Mouse (Mus musculus): ENCODE results near the gene Fibp.

Fibp gene

DNA sequence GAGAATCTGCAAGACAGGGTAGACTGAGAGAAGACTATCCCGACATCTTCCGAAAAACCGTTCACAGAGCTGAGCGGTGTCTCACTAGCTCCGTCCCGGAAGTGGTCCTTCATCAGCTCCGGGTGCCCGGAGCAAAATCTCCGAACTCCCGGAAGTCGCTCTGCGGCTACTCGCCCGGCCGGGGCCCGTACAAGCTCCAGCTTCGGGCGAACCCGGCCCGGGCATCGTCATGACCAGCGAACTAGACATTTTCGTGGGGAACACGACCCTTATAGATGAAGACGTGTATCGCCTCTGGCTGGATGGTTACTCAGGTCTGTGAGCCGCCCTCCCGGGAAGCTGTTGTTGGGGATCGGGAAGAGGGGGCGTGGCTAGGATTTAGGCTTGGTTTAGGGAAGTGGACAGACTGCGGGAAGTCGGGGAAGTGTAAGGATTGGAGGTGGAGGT, at the start of gene Fibp:
Gene Fibp (plus strand): TSS at position 151 of the 447 bp plus-strand sequence.
- peak; percentile 89 for DNase-seq

DNA sequence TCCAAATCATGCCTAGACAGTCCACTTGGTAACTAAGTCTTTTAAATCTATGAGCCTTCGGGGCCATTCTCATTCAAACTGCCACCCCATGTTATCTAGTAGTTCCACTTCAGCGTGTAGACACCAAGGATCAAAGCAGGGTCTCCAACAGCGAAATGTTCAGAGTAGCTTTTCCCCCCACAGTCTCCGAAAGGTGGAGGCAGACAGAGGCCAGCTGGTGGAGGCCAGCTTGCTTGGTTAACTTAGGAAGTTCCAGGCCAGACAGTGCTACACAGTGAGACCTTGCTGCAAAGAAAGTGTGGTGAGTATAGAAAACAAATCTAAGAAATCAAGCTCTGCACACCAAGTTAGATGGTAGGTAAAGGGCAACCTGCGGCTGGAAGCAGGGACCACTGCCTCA, 49.8 kb upstream of the Fibp start:
- no peak for DNase-seq

DNA sequence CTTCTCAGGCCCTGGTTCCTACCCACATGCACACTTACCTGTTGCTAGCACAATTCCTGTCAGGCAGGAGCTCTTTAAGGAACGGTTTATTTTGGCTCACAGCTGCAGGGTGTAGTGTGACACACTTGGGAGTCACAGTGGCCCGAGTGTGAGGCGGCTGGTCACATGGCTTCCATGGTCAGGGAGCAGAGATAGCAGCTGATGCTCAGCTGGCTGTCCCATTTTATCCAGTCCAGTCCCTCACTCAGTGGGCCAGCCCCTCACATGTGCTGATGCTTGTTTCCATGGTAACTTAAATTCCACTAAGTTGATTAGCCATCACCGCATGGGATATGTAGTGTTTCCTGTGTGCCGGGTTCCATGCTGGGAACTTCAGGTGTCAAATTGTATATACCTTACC, 48.5 kb upstream of the Fibp start:
- DNase-seq: no peak

DNA sequence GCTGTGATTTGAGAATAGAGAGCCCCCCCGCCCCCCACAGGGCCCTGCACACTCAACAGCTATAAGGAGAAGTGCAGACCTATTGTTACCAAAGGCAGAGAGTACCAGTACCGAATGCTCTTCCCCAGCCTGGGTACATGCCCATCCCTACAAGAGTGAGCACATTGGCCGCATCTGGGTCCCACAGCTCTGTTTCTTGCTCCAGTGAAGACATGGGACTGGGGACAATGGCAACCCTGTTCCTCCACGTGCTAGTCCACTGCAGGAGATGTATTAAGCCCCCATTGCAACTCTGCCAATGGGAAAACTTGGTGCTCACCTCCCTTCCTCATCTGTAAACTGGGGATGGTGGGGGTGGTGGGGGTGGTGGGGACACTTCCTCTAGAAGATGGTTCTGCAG, 46.6 kb upstream of the Fibp start:
- no peak for DNase-seq

DNA sequence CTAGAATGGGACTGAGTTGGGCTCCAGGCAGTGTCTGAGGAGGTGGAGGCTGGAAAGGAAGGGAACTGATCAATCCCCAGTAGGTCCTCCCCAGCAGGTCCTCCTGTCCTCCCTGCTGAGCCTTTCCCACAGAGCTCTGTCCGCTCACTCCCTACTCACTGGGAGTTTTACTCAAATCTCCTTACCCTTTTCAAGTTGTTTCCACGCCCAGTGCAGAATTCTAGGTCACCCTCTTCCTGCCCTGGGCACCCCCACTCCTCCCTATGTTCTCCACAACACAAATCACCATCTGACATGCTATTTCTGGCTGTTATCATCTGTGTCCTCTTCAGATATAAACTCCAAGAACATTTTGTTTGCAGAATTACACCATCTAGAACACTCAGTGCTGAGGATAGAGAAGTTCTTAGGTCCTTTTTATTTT, 45.9 kb upstream of the Fibp start:
- DNase-seq: no peak

DNA sequence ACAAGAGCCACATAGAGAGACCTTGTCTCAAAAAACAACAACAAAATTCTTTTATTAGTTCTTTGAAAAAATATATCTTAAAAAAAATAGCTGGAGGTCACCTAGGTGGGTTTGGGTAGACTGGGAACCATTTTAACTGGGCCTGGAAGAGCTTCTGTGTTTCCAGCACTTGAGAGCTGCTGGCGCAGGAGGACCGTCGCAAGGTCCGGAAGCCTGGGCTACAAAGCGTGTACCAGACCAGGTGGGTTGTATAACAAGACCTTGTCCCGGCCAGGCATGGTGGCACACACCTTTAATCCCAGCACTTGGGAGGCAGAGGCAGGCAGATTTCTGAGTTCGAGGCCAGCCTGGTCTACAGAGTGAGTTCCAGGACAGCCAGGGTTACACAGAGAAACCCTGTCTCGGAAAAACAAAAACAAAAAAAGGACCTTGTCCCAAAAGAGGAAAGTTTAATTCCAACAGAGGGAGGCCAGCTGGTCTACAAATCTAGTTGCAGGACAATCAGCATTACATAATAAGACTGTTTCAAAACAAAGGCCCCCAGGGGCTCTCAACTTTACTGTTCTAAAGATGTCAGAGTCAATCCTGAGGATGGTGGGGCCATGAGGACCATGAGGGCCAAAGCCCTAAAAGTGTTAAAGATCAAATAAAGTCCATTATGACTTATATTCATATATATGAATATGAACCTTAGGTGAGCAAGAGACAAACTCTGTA, 41.5 kb upstream of the Fibp start:
- no peak for DNase-seq

DNA sequence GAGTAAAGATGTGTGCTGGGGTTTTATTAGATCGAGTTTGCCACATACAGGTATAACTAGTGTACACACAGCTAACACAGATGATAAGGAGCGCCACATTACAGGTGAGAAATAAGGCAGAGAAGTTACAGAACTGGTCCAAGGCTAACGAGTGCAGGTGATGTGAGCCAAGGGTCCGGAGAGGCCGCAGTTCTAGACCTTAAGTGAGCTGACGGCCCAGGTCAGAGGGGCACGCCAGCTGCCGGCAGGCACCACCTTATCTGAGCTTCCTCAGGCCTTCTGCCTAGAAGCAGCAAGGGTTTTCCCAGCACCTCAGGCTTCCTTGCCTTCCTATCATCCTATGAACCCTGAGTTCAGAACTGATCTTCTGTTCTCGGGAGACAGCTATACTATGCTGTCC, 40.8 kb upstream of the Fibp start:
- DNase-seq: no peak

DNA sequence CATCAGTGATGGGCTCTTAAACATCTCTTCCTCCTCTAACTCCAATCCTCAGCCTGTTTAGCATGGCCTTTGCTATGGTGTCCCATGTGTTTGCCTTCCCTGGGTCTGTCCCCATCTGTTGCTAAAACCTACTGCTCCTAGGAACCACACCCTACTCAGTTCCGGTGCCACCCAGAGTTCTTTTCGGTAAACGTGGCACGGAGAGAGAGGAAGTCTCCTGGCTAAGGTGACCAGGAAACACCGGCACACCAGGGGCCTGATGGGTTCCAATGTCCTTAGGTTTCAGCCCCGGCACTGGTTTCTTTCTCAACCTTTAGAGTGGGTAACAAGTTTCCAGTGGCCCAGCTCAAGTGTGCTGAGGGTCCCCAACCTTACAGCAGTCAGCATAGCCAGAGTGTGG, 39.8 kb upstream of the Fibp start:
- no peak for DNase-seq

DNA sequence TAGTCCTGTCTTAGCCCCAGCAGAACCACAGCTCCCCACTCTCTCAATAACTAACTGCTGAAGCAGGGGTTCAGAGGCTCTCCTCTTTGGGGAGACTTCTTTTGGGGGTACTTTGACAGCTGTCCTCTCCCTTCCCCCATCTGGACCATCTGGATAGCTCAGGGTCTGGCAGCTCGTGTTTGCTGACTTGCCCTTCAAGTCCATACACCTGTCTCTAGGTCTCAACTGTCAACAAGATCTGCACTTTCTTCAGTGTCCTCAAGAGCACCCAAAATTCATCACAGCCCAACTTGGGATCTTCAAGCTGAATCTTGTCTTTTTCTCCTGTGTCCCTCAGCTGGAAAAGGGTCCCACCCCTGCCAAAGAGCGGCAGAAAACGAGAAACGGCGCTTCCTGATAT, 38.6 kb upstream of the Fibp start:
- no peak for DNase-seq

DNA sequence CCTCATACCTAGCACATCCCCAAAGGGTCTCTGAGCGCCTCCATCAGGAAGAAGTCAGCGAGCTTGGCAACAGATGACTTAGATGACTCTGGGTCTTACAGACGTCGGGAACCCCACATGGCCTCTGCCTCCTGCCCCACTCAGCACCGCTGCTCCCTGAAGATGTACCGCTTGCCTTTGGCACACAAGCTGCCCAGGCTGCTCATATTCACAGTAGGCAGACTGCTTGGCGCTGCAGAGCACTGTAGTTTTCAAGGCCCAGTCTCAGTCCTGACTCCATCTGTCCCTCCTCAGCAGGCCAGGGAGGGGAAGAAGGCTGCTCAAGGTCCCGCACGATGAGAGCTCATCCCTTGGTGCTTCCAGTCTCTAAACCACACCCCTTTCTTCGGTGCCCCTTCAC, 38.1 kb upstream of the Fibp start:
- DNase-seq: no peak

DNA sequence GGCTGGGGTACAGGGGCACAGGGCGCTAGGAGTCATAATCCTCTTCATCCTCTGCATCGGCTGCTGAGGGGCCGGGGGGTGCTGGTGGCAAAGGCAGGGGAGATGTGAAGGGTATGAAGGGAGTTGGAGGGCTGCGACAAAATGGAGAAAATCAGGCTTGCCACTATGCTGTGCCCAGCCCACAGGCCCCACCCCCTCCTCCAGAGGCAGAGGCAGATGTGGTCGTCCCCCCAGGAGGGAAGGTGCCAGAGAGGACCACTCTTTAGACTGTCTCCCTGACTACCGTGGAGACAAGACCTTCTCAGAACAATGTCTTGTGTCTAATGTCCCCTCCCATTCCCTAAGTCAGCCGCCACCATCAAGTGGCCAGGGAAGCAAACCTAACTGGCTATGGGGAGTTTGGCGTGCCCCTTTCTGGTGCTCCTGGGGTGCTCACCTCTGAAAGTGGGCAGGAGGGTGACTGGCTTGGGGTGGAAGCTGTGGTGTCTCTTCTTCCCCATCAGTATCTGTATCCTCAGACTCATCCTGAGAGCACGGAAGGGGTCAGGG, 37.4 kb upstream of the Fibp start:
- no peak for DNase-seq

DNA sequence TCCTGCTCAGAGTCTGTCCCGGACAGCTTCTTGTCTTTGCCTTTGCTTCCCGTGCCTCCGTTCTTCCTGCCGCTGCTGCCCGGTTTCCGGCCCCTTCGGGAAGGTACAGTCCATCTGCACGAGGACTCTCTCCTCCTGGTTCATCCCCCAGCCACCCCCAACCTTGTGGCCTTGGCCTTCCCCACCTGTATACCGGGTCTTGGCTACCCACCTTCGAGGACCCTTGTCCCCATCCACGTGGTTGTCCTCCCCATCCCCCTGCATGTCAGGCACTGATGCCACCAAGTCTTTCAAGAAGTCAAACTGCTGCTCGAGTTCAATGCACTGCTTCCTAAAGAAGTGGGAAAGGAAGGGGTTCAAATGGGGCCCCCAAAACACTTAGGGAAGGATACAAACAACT, 36.9 kb upstream of the Fibp start:
- no peak for DNase-seq

DNA sequence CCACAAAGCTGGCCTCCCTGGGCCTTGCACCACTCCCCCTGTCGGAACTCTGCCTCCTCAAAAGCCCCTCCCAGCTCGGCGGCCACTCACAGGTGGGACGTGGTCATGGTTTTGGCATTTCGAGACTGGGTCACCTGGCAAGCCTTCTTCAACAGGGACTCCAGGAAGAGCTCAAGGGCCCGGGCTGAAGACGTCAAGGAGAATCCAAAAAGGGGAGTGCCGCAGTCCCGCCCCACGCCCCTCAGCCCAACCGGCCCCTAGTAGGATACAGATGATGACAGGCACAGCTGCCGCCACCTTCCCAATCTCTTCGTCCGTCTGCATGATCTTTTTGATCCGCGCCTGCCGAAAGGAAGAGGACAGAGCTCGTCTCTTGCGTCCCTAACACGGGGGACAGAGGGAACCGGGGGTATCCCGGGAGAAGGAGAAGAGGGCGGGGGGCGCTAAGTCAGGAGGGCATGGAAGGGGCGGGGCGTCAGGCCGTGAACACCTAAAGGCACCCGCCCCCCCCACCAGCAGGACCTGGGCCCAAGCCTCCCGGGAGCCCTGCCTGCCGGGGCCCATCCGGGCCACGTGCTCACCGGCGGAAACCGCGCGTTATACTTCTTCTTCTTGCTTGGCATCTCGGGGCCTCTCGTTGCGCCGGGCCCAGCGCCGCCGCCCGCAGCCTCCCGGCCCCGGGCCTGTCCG, 36.2 kb upstream of the Fibp start:
- DNase-seq: peak; percentile 26

DNA sequence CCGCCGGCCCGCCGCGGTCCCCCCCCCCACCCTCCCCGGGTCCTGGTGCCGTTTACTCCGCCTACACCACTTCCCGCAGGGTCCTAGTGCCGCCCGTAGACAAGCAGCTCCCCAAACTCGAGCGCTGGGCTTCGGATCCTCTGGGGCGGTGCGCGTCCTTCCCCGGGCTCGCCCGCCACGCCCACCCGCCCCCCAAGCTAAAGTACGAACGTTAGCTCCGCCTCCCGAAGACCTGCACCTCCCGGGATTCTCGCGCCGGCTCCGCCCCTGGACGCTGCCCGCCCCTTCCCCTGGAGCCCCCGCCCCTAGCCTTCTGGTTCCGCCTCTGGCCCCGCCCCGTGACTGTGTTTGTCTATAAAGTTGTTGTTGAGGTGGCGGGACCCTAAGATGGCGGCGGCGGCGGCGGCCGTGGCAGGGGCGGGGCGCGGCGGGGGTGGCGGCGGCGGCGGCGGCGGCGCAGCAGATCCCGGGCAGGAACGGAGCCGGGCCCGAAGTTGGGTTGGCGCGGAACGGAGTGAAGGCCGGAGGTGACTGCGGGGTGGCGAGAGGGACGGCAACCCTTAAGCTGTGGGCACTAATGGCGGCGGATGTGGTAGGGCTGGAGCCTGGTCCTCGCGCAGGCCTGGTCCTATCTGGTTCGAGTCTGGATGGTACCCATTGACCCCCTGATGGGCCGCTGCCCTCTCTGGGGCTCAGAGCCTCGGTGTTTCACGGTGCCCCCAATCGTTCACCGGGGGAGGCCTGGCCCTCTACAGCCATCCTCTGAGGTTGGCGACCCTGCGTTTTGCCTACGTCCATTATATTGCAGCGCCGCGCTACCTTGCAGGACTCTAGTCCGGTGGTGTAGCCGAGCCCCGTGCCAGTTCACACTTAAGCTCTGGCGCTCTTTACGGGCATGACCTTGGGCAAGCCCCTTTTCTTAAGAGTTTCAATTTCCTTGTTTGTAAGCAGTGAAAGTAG, 35.4 kb upstream of the Fibp start, which contains the start of the genes Drap1 and AI837181:
Gene Drap1 (minus strand): TSS at position 198 of the 960 bp plus-strand sequence.
Gene AI837181 (plus strand): TSS at position 363 of the 960 bp plus-strand sequence.
- DNase-seq: peak; percentile 95

DNA sequence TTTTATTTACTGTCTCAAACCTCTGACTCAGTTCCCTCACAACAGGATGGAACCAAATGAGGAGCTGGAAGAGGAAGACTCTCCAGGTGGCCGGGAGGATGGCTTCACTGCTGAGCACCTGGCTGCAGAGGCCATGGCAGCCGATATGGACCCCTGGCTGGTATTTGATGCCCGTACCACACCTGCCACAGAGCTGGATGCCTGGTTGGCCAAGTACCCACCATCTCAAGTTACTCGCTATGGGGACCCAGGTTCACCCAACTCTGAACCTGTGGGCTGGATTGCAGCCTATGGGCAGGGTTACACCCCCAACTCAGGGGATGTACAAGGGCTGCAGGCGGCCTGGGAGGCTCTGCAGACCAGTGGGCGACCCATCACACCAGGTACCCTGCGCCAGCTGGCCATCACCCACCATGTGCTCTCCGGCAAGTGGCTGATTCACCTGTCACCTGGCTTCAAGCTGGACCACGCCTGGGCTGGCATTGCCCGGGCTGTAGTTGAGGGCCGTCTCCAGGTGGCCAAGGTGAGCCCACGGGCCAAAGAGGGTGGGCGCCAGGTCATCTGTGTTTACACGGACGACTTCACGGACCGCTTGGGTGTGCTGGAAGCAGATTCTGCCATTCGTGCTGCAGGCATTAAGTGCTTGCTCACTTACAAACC, 34.4 kb upstream of the Fibp start:
- no peak for DNase-seq

DNA sequence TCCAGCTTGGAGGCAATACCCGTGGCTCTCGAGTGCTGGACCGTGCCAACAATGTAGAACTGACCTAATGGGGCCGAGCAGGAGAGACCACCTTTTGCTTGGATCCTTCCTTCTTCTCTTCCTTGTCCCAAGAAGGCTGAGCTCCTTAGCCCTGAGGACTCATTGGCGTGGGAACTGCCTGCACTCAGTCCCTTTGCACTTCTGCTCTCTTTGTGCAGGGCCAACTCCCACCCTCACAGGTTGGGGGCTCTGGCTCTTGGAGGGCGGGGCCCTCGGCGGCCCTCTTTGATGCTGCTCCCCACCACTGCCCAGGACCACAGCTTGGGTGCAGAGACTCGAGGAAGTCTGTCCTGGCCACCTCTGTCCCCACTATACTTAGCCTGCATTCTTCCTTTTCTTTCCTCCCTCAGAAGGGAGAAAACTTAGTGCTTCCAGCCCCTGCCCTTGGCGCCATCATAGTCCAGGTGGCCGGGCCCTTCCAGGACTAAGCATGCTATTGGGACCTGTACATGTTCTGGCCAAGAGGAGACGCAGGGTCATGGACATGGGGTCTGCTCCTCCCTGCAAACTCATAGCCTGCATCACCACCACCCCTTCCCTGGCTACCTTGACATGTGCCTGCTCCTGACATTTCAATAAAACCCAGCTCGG, 33.6 kb upstream of the Fibp start:
- no peak for DNase-seq

DNA sequence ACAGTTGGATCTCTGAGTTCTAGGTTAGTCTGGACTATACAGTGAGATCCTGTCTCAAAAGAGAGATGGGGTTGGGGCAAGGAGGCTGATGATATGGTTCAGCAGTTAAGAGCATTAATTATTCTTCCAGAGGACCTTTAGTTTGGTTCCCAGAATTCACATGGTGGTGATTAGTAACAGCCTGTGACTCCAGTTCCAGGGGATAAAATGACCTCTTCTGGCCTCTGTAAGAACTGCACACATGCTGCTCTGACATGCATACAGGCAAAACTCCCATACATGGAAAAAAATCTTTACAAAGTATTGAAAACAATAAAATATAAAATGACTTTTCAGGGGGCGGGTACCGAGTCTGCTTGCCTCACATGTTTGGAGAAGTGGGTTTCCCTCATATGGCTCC, 32.3 kb upstream of the Fibp start:
- DNase-seq: no peak

DNA sequence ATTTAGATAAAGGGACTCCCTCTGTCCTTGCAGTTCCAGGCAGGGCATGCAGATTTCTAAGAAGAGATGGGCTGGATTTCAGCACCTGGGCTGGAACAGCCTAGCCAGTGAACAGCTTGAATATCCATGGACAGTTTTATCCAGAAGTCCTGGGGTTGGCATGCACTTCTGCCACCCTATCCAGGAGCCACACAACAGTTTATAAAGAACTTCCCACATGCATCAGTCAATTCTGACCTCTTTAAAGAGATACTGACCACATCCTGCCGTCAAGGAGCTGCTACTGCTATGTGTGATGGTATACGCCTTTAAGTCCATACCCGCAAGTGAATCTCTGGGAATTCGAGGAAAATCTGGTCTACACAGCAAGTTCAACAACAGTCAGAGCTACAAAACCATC, 31.2 kb upstream of the Fibp start:
- no peak for DNase-seq

DNA sequence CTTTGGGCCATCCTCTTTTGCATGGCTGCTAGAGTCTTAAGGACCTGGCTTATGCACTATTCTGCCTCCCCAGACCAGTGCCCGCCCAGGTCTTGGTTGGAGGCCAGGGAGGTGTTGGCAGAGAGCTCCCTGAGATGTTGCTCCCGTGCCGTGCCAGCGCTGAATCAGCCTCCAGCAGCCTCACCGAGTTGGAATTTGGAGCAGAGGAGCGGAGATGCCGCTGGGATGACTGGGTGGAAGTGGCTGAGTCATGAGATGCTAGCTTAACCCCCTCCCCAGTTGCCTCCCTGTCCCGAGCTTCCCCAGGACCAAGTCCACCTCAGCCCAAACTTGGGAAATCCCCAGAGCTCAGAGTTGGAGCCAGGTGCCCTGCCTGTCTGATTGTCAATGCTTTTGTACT, 30.6 kb upstream of the Fibp start:
- no peak for DNase-seq

DNA sequence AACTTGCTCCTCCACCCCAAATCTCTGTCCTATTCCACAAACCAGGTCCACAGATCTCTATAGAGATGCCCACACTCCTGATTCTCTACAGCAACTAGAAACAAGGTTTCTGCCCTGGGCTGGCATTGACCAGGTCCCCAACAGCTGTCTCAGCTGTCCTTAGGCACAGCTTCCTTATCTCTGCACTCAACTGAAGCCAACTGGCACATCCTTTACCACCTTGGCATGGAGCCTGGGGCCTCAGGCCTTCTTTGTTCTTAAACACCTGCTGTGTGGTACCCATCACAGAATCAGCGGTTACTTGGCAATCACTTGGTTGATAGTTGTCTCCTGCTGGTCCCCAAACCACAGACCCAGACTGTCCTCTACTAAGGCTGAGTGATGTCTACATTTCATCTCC, 30.0 kb upstream of the Fibp start:
- no peak for DNase-seq

DNA sequence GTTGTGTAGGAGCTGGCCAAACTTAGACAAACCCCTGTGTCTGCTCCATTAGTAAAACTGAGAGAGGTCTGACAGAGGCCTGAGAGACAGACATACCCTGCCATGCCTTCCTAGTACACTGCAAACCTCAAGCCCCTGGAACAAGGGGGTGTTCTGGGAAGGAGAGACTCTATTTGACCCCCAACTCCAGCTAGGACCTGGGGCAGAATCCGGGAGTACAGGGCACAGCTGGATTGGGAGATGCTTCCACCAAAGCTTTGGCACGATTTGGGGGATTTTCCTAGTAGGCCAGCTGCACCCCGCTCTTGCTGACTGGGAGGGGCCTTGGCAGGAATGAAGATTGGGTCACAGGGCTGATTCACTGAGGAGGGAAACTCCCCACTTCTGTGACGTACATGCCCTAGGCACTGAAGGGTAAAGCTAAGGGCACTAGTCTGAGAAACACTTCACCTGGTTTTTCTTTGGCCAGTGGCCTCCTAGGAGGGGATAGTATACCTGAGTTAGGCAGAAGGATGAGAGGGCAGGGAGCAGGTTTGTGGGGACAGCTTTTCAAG, 28.4 kb upstream of the Fibp start:
- no peak for DNase-seq

All from right cerebral cortex, adult 18-20 months (tissue).